Mouse (Mus musculus) lung, postnatal 36 days (tissue): Measurements from ENCODE around the gene Pla2g4a.

Source experiments
- DNase-seq: peaks from one replicate; pipeline ENCODE4 v3.0.0; 2022; ENCODE audit warnings: mixed read lengths

The Pla2g4a gene

GRCm38 (mm10) chr1:149846655-149847054 lies 114.4 kb downstream of the Pla2g4a start:
- DNase-seq = no peak

DNA sequence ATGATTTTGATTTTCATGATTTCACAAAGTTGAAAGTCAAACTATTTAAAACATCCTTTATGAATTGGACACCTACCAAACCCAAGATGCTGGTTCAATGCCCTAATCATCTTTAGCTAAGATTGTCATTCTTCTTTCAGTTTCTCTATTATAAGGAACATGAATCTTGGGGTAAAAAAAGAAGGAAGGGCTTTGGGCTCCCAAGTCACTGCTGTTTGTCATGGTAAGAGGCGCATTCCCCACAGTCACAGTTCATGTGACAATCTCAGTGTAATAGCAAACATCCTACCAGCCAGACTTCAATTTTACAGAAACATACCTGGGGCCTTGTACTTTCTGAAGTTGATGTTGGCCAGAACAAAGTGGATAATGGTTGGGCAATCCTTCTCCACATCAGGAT lies 119.2 kb downstream of the Pla2g4a start:
- no peak for DNase-seq

- DNase-seq = peak; percentile 22
These were observed 120.1 kb downstream of the Pla2g4a start for GRCm38 (mm10) chr1:149840961-149841416.

GRCm38 (mm10) chr1:149840312-149840930 lies 120.7 kb downstream of the Pla2g4a start:
- no peak for DNase-seq

GRCm38 (mm10) chr1:149836496-149836895 lies 124.6 kb downstream of the Pla2g4a start:
- DNase-seq = no peak

DNA sequence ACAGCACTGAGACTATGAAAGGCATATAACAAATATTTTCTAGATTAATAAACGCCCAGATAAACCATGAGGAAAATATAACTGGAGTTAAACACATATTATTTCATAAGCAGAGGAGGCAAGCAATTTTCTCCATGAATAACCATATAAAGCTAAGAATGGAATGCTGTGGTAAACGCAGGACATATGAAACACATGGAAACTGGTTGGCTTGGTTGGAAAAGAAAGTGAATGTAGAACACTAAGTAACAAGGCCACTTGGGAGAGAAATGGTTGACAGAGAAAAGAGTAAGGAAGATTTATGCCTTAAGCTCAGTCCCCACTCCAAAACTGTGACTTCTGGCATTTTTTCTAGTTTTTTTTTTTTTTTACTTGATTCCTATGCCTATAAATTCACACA lies 127.2 kb downstream of the Pla2g4a start:
- DNase-seq = no peak

DNA sequence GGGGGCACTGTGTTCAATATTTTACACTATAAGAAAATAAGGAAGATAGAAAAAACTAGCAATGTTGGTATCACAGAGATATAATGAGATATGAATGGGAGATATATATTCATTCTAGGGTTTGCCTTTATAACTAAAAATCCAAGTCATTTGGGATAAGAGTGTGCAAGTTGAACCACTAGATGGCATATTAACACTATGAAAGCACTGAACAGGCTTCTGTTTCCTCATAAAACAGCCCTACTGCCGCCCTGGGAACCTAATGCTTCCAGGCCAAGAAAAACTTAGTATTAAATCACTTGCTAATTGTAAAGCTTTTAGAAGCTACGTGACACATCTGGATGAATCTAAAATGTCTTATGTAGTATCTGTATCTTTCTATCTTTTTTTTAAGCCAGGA lies 128.1 kb downstream of the Pla2g4a start:
- peak; percentile 46 for DNase-seq

GRCm38 (mm10) chr1:149832514-149832913 lies 128.6 kb downstream of the Pla2g4a start:
- no peak for DNase-seq

DNA sequence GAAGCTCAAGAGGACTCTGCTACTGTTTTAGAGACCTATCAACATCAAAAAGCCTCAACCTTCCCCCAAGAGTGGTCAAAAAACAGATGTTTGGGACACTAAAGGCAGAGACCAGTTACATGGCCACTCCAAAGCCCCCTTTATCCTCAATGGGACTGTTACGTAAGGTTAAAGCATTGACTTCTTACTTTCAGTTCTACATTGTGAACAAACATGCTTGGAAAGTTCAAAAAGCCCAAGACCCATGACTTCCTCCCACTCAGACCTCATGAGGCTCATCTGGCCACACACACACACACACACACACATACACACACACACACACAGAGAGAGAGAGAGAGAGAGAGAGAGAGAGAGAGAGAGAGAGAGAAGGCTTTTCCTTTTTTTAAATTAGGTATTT lies 130.0 kb downstream of the Pla2g4a start:
- DNase-seq = no peak

DNA sequence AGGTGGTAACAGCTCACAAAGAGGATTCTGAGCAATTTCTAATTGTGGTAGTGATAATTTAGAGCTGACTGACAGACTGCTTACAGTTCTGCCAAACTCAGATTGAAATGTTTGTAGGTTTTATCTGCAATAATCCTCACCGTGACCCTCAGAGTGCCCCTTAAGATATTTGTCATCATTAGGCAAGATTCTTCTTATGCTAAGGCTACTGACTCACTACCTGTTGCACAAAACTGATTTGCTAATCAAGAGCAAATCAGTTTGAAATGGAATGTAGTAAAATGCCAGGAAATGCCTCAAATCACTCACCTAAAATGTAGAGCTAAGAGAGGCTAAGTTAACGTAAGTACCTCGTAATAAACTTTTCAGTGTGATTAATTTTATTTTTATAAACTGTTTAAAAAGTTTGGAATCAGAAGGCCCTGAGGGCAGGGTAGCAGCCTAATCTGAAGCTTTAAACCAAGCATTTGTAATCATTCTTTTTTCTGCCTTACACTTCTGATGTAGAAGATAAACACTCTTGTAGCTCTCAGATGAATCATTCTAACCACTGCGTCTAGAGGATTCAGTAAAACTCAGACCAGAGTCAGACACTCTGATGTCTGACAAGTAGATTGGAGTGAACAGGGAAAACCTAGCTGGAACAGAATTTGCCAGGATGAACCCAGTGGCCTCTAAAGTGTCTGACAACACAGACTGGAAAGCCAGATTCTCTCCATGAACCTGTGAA lies 147.3 kb downstream of the Pla2g4a start:
- DNase-seq = no peak

- DNase-seq = peak; percentile 0
These were observed 151.6 kb downstream of the Pla2g4a start for GRCm38 (mm10) chr1:149809527-149809926.
